Mouse (Mus musculus): ENCODE data around the gene Slc36a1.
A peak's percentile ranks its signal among the peaks of the same experiment; 100 is the strongest.

Slc36a1 gene

GRCm38 (mm10) chr11:55209032-55209431, 4.9 kb downstream of the Slc36a1 start:
- no peak for DNase-seq (ENCODE audit: low read depth, low spot score)

- DNase-seq (ENCODE audit: low read depth, low spot score): no peak
These were observed 5.6 kb downstream of the Slc36a1 start for GRCm38 (mm10) chr11:55209626-55210353.

- no peak for DNase-seq (ENCODE audit: low read depth, low spot score)
These were observed 9.4 kb downstream of the Slc36a1 start for GRCm38 (mm10) chr11:55213518-55213917.

GRCm38 (mm10) chr11:55214161-55214560, 10.0 kb downstream of the Slc36a1 start:
- no peak for DNase-seq (ENCODE audit: low read depth, low spot score)

GRCm38 (mm10) chr11:55214978-55215377, 10.8 kb downstream of the Slc36a1 start:
- DNase-seq (ENCODE audit: low read depth, low spot score): no peak

- DNase-seq (ENCODE audit: low read depth, low spot score): no peak
These were observed 11.9 kb downstream of the Slc36a1 start for GRCm38 (mm10) chr11:55216061-55216460.

- no peak for DNase-seq (ENCODE audit: low read depth, low spot score)
These were observed 12.7 kb downstream of the Slc36a1 start for GRCm38 (mm10) chr11:55216830-55217229.

- no peak for DNase-seq (ENCODE audit: low read depth, low spot score)
These were observed 13.3 kb downstream of the Slc36a1 start for GRCm38 (mm10) chr11:55217418-55217817.

- no peak for DNase-seq (ENCODE audit: low read depth, low spot score)
These were observed 13.7 kb downstream of the Slc36a1 start for GRCm38 (mm10) chr11:55217880-55218279.

GRCm38 (mm10) chr11:55218473-55218872, 14.3 kb downstream of the Slc36a1 start:
- no peak for DNase-seq (ENCODE audit: low read depth, low spot score)

- no peak for DNase-seq (ENCODE audit: low read depth, low spot score)
These were observed 17.2 kb downstream of the Slc36a1 start for GRCm38 (mm10) chr11:55221306-55221705.

GRCm38 (mm10) chr11:55231034-55231433, 26.9 kb downstream of the Slc36a1 start:
- no peak for DNase-seq (ENCODE audit: low read depth, low spot score)

GRCm38 (mm10) chr11:55234288-55234687, 30.1 kb downstream of the Slc36a1 start:
- no peak for DNase-seq (ENCODE audit: low read depth, low spot score)

- DNase-seq (ENCODE audit: low read depth, low spot score): no peak
These were observed 30.6 kb downstream of the Slc36a1 start for GRCm38 (mm10) chr11:55234791-55235190.

GRCm38 (mm10) chr11:55236815-55237214, 32.7 kb downstream of the Slc36a1 start:
- DNase-seq (ENCODE audit: low read depth, low spot score): no peak

- DNase-seq (ENCODE audit: low read depth, low spot score): no peak
These were observed 35.3 kb downstream of the Slc36a1 start for GRCm38 (mm10) chr11:55239496-55239895.

- peak; percentile 71 for DNase-seq (ENCODE audit: low read depth, low spot score)
These were observed 36.4 kb downstream of the Slc36a1 start for GRCm38 (mm10) chr11:55240556-55240955.

- DNase-seq (ENCODE audit: low read depth, low spot score): no peak
These were observed 46.4 kb downstream of the Slc36a1 start for GRCm38 (mm10) chr11:55250527-55250926.

- no peak for DNase-seq (ENCODE audit: low read depth, low spot score)
These were observed 49.2 kb downstream of the Slc36a1 start for GRCm38 (mm10) chr11:55253391-55253790.

GRCm38 (mm10) chr11:55261105-55261504, 57.0 kb downstream of the Slc36a1 start:
- no peak for DNase-seq (ENCODE audit: low read depth, low spot score)

- no peak for DNase-seq (ENCODE audit: low read depth, low spot score)
These were observed 57.9 kb downstream of the Slc36a1 start for GRCm38 (mm10) chr11:55262000-55262399.

GRCm38 (mm10) chr11:55264318-55264717, 60.2 kb downstream of the Slc36a1 start:
- DNase-seq (ENCODE audit: low read depth, low spot score): no peak

GRCm38 (mm10) chr11:55265647-55266046, 61.5 kb downstream of the Slc36a1 start:
- DNase-seq (ENCODE audit: low read depth, low spot score): no peak

GRCm38 (mm10) chr11:55268580-55268979, 64.4 kb downstream of the Slc36a1 start:
- DNase-seq (ENCODE audit: low read depth, low spot score): no peak

Measured in mesoderm, embryonic 11.5 days (tissue).